Mouse (Mus musculus): ENCODE data around the gene Zfp811. TPM values are rescaled to one million over a fixed set of nuclear protein-coding genes. Genes with fewer than 3 reads are reported as not detected.
A peak's percentile ranks its signal among the peaks of the same experiment; 100 is the strongest.

Gene Zfp811
- polyA plus RNA-seq, 1 experiment from 2014 or later = 3.4 TPM

DNA sequence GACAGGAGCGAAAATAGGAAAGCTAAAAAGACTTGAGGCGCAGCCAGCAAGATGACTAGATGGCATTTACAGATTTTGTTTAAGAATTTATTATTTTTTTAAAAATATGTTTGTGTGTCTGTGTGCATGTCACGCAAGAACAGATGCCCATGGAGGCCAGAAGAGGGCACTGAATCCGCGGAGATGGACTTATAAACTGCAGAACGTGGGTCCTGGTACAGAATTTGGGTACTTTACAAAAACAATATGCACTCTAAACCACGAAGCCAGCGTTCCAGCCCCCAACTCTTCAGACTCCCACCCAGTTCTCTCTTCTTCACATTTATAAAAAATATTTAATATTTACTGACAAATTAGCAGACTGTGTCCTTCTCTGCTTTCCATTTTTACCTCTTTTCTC lies 20.5 kb downstream of the Zfp811 start:
- Histone ChIP-seq H3K9me3 (no peaks in the 10 kb centered on the region), H3K27me3 (replicated peaks) (no peaks in the 10 kb centered on the region), H3K27ac (no peak overlapping the region), H3K4me1 (replicated peaks) (peaks cover 7% of the 10 kb centered on the region), H3K4me2 (replicated peaks) (peak overlapping the region; percentile 57; the same call in 1 of the 2 replicates), H3K9ac (no peak overlapping the region), H3K4me3 (replicated peaks) (no peak overlapping the region), H3K36me3 (0 out of 2 replicates have a peak, but pooled peaks cover 2% of the 10 kb centered on the region)
- ATAC-seq = no peak
- WGBS = 79% methylated on average over 8 of the region's 8 CpGs

GRCm38 (mm10) chr17:32788576-32788975 lies 21.2 kb downstream of the Zfp811 start:
- no peak for ATAC-seq

GRCm38 (mm10) chr17:32788094-32788559 lies 21.6 kb downstream of the Zfp811 start, which contains the start of gene Zfp871:
Gene Zfp871, minus strand, starts transcription at chr17:32788287.
- H3K4me2 ChIP-seq (replicated peaks) = peak within 1 kb of the TSS; percentile 59
- no peaks in the 10 kb centered on the region for H3K9me3 ChIP-seq
- under 1% methylated on average over 22 of the region's 22 CpGs for WGBS
- 0 out of 2 replicates have a peak, but pooled peaks cover 11% of the 10 kb centered on the region for H3K36me3 ChIP-seq
- H3K27ac ChIP-seq = peak within 1 kb of the TSS; percentile 98
- peaks cover 7% of the 10 kb centered on the region for H3K4me1 ChIP-seq (replicated peaks)
- H3K4me3 ChIP-seq (replicated peaks) = peak within 1 kb of the TSS; percentile 88
- ATAC-seq = peak; percentile 97
- peak within 1 kb of the TSS; percentile 96 for H3K9ac ChIP-seq
- H3K27me3 ChIP-seq (replicated peaks) = no peaks in the 10 kb centered on the region

More at GRCm38 (mm10) chr17:32788576-32788975, 21.2 kb downstream of the Zfp811 start:
- Histone ChIP-seq H3K36me3 (0 out of 2 replicates have a peak, but pooled peaks cover 8% of the 10 kb centered on the region), H3K9ac (0 out of 2 replicates have a peak overlapping the region, but pooled peaks have one; percentile 21), H3K4me1 (replicated peaks) (peaks cover 7% of the 10 kb centered on the region), H3K4me2 (replicated peaks) (peak overlapping the region; percentile 57), H3K27ac (no peak overlapping the region), H3K4me3 (replicated peaks) (peak overlapping the region; percentile 88), H3K27me3 (replicated peaks) (no peaks in the 10 kb centered on the region), H3K9me3 (no peaks in the 10 kb centered on the region)
- 3% methylated on average over 9 of the region's 9 CpGs for WGBS

GRCm38 (mm10) chr17:32787436-32788093 lies 22.2 kb downstream of the Zfp811 start:
- H3K36me3 ChIP-seq = 0 out of 2 replicates have a peak, but pooled peaks cover 11% of the 10 kb centered on the region
- H3K9ac ChIP-seq = peak overlapping the region; percentile 96
- H3K4me3 ChIP-seq (replicated peaks) = peak overlapping the region; percentile 88
- WGBS = 2% methylated on average over 31 of the region's 31 CpGs
- peak overlapping the region; percentile 98 for H3K27ac ChIP-seq
- peaks cover 7% of the 10 kb centered on the region for H3K4me1 ChIP-seq (replicated peaks)
- ATAC-seq = peak; percentile 88
- H3K9me3 ChIP-seq = no peaks in the 10 kb centered on the region
- H3K27me3 ChIP-seq (replicated peaks) = no peaks in the 10 kb centered on the region
- peak overlapping the region; percentile 59 for H3K4me2 ChIP-seq (replicated peaks)

- 46% methylated on average over 6 of the region's 6 CpGs for WGBS
Measured at GRCm38 (mm10) chr17:32786944-32787343, 22.8 kb downstream of the Zfp811 start.

GRCm38 (mm10) chr17:32785656-32786055 lies 24.1 kb downstream of the Zfp811 start:
- peaks cover 7% of the 10 kb centered on the region for H3K4me1 ChIP-seq (replicated peaks)
- no peaks in the 10 kb centered on the region for H3K9me3 ChIP-seq
- H3K36me3 ChIP-seq = 0 out of 2 replicates have a peak, but pooled peaks cover 11% of the 10 kb centered on the region
- WGBS = 78% methylated on average over 3 of the region's 3 CpGs
- H3K27me3 ChIP-seq (replicated peaks) = no peaks in the 10 kb centered on the region
- ATAC-seq = no peak
- H3K9ac ChIP-seq = no peak overlapping the region
- 0 out of 2 replicates have a peak overlapping the region, but pooled peaks have one; percentile 3 for H3K4me2 ChIP-seq (replicated peaks)
- H3K4me3 ChIP-seq (replicated peaks) = no peak overlapping the region
- H3K27ac ChIP-seq = no peak overlapping the region

More at GRCm38 (mm10) chr17:32786944-32787343, 22.8 kb downstream of the Zfp811 start:
- Histone ChIP-seq H3K27me3 (replicated peaks) (no peaks in the 10 kb centered on the region), H3K4me1 (replicated peaks) (peaks cover 7% of the 10 kb centered on the region), H3K36me3 (0 out of 2 replicates have a peak, but pooled peaks cover 11% of the 10 kb centered on the region), H3K27ac (no peak overlapping the region), H3K4me2 (replicated peaks) (peak overlapping the region; percentile 59), H3K9ac (peak overlapping the region; percentile 96; the same call in 1 of the 2 replicates), H3K9me3 (no peaks in the 10 kb centered on the region), H3K4me3 (replicated peaks) (peak overlapping the region; percentile 88)
- no peak for ATAC-seq

DNA sequence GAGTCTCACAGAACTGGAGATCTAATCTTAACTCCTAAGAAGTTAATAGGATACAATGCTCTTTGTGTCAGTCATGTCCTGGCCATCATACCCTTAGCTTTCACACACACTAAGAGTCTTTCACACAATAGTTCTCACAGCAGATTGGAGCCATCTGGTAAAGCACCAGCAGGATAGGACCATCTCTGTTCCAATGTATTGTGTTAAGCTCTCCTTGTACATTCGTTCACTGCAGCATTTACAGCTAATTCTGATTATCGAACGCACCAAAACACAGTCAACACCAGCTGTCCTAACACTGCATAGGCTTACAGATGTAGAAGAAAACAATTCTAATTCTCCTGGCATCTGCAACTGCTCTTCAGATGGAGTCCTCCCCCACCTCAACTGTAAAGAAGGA lies 32.2 kb downstream of the Zfp811 start:
- 90% methylated on average over 3 of the region's 3 CpGs for WGBS
- no peak overlapping the region for H3K9ac ChIP-seq
- no peaks in the 10 kb centered on the region for H3K27me3 ChIP-seq (replicated peaks)
- ATAC-seq = no peak
- H3K9me3 ChIP-seq = no peaks in the 10 kb centered on the region
- no peaks in the 10 kb centered on the region for H3K4me1 ChIP-seq (replicated peaks)
- H3K36me3 ChIP-seq = peaks cover 25% of the 10 kb centered on the region
- H3K4me2 ChIP-seq (replicated peaks) = no peak overlapping the region
- H3K4me3 ChIP-seq (replicated peaks) = no peak overlapping the region
- no peak overlapping the region for H3K27ac ChIP-seq

DNA sequence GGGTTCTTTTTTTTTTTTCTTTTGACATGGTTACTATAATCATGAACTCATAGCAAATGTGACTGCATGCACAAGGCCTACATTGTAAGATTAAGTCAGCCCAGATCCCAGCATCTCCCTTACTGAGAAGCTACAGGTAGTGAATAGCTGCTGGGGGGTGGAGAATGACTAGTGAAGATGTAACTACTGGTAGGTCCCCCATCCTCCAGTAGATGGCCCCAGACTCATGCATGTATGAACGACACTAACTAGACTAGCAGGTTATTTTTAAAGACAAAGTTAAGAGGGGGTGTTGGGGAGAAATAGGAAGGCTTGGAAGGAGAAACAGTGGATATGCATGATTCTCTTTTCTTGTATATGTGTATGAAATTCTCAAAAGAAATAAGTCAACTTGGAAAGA lies 38.5 kb downstream of the Zfp811 start:
- no peak overlapping the region for H3K4me3 ChIP-seq (replicated peaks)
- no peak overlapping the region for H3K4me2 ChIP-seq (replicated peaks)
- H3K4me1 ChIP-seq (replicated peaks) = no peaks in the 10 kb centered on the region
- H3K27ac ChIP-seq = no peak overlapping the region
- peaks cover 43% of the 10 kb centered on the region for H3K36me3 ChIP-seq
- H3K27me3 ChIP-seq (replicated peaks) = no peaks in the 10 kb centered on the region
- WGBS = 85% methylated on average over 1 of the region's 1 CpGs
- no peak overlapping the region for H3K9ac ChIP-seq
- ATAC-seq = no peak
- H3K9me3 ChIP-seq = no peaks in the 10 kb centered on the region

- no peaks in the 10 kb centered on the region for H3K27me3 ChIP-seq (replicated peaks)
- no peak overlapping the region for H3K4me3 ChIP-seq (replicated peaks)
- no peaks in the 10 kb centered on the region for H3K9me3 ChIP-seq
- H3K36me3 ChIP-seq = peaks cover 33% of the 10 kb centered on the region
- no peaks in the 10 kb centered on the region for H3K4me1 ChIP-seq (replicated peaks)
- ATAC-seq = no peak
- H3K4me2 ChIP-seq (replicated peaks) = no peak overlapping the region
- H3K27ac ChIP-seq = no peak overlapping the region
- WGBS = 94% methylated on average over 2 of the region's 2 CpGs
- H3K9ac ChIP-seq = no peak overlapping the region
Measured at GRCm38 (mm10) chr17:32766422-32766821, 43.3 kb downstream of the Zfp811 start.

- no peaks in the 10 kb centered on the region for H3K9me3 ChIP-seq
- no peak for ATAC-seq
- H3K36me3 ChIP-seq = no peaks in the 10 kb centered on the region
- H3K4me1 ChIP-seq (replicated peaks) = no peaks in the 10 kb centered on the region
- H3K4me2 ChIP-seq (replicated peaks) = no peak overlapping the region
- H3K27ac ChIP-seq = no peak overlapping the region
- H3K9ac ChIP-seq = no peak overlapping the region
- WGBS = 58% methylated on average over 5 of the region's 5 CpGs
- H3K4me3 ChIP-seq (replicated peaks) = no peak overlapping the region
- H3K27me3 ChIP-seq (replicated peaks) = no peaks in the 10 kb centered on the region
Measured at GRCm38 (mm10) chr17:32757331-32757730, 52.4 kb downstream of the Zfp811 start.

DNA sequence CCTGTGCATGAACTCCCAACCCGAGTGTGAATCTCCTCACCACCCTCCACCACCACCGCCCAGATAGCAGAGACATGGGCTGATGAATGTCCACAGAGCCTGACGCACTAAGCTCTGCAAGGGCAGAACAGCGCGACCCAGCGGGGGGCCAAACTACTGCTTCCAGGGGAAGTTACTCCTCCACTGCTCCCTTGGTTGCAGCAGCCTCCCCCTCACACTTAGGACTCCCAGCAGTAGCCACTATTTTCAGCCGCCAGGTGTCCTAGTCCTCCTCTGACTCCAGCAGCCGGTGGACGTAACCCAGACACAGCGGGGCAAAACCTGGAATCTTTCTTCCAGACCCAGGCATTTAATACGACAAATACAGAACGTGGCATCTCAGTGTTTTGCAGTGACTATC lies 56.1 kb downstream of the Zfp811 start:
- ATAC-seq = no peak
- WGBS = 12% methylated on average over 12 of the region's 12 CpGs
- no peak overlapping the region for H3K4me2 ChIP-seq (replicated peaks)
- H3K27ac ChIP-seq = no peak overlapping the region
- no peak overlapping the region for H3K4me3 ChIP-seq (replicated peaks)
- H3K9me3 ChIP-seq = no peaks in the 10 kb centered on the region
- H3K36me3 ChIP-seq = no peaks in the 10 kb centered on the region
- no peak overlapping the region for H3K9ac ChIP-seq
- H3K27me3 ChIP-seq (replicated peaks) = no peaks in the 10 kb centered on the region
- H3K4me1 ChIP-seq (replicated peaks) = no peaks in the 10 kb centered on the region

DNA sequence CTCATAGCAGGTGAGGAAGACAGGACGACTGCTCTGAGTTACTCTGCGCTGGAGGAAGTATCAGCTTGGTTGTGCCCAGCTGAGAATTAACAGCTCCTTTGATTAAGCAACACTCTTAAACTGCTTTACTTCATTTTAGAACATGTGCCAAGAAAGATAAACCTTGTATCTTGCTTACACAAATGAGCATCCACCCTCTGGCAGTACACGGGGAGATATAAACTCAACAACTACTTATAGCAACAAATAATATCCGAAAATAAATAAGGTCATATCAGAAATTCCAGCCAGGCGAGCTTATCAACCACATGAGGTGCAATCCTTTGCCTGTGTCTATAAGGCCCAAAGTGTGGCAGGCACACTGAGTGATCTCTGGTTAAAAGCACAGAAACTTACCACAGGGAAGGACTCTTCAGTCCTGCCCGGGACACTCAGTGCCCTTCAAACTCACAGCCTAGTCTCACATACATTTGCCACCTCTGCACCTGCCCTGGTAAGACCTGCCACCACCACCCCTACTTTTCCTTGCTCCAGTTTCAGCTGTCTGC lies 56.8 kb downstream of the Zfp811 start:
- Histone ChIP-seq H3K36me3 (no peaks in the 10 kb centered on the region), H3K4me1 (replicated peaks) (no peaks in the 10 kb centered on the region), H3K4me3 (replicated peaks) (no peak overlapping the region), H3K27ac (no peak overlapping the region), H3K9me3 (no peaks in the 10 kb centered on the region), H3K27me3 (replicated peaks) (no peaks in the 10 kb centered on the region), H3K4me2 (replicated peaks) (no peak overlapping the region), H3K9ac (no peak overlapping the region)
- no peak for ATAC-seq
- 66% methylated on average over 6 of the region's 6 CpGs for WGBS
